Mouse (Mus musculus): ENCODE results near the gene Eif4g3. TPM values are rescaled to one million over a fixed set of nuclear protein-coding genes. Genes with fewer than 3 reads are reported as not detected.

The Eif4g3 gene
- polyA plus RNA-seq, 1 experiment from 2014 or later = 40.0 TPM

GRCm38 (mm10) chr4:138127781-138128180 lies 135.0 kb downstream of the Eif4g3 start:
- ATAC-seq (replicated peaks; ENCODE audit: low FRiP score) = no peak
- 88% methylated on average over 7 of the region's 7 CpGs for WGBS
- peaks cover 60% of the 10 kb centered on the region for H3K36me3 ChIP-seq
- no peak overlapping the region for H3K4me2 ChIP-seq
- H3K27ac ChIP-seq = no peak overlapping the region
- H3K9me3 ChIP-seq (replicated peaks) = no peaks in the 10 kb centered on the region
- H3K27me3 ChIP-seq = no peaks in the 10 kb centered on the region
- H3K9ac ChIP-seq = no peak overlapping the region
- H3K4me1 ChIP-seq = peaks cover 19% of the 10 kb centered on the region; the same call in 1 of the 2 replicates
- no peak overlapping the region for H3K4me3 ChIP-seq (replicated peaks)

GRCm38 (mm10) chr4:138130149-138130548 lies 137.3 kb downstream of the Eif4g3 start:
- H3K27me3 ChIP-seq = no peaks in the 10 kb centered on the region
- ATAC-seq (replicated peaks; ENCODE audit: low FRiP score) = no peak
- H3K4me1 ChIP-seq = peaks cover 19% of the 10 kb centered on the region; the same call in 1 of the 2 replicates
- H3K4me2 ChIP-seq = no peak overlapping the region
- no peak overlapping the region for H3K9ac ChIP-seq
- no peak overlapping the region for H3K4me3 ChIP-seq (replicated peaks)
- H3K9me3 ChIP-seq (replicated peaks) = no peaks in the 10 kb centered on the region
- peaks cover 67% of the 10 kb centered on the region for H3K36me3 ChIP-seq
- no peak overlapping the region for H3K27ac ChIP-seq
- WGBS = 66% methylated on average over 2 of the region's 2 CpGs

GRCm38 (mm10) chr4:138131226-138131625 lies 138.4 kb downstream of the Eif4g3 start:
- Histone ChIP-seq H3K4me2 (no peak overlapping the region), H3K4me1 (peaks cover 23% of the 10 kb centered on the region), H3K9ac (no peak overlapping the region), H3K36me3 (peaks cover 57% of the 10 kb centered on the region), H3K27me3 (no peaks in the 10 kb centered on the region), H3K27ac (no peak overlapping the region), H3K4me3 (replicated peaks) (no peak overlapping the region), H3K9me3 (replicated peaks) (no peaks in the 10 kb centered on the region)
- 22% methylated on average over 9 of the region's 9 CpGs for WGBS
- ATAC-seq (replicated peaks; ENCODE audit: low FRiP score) = peak; percentile 88

- WGBS = 75% methylated on average over 3 of the region's 3 CpGs
Measured at GRCm38 (mm10) chr4:138131716-138132115, 138.9 kb downstream of the Eif4g3 start.

GRCm38 (mm10) chr4:138133360-138133759 lies 140.5 kb downstream of the Eif4g3 start:
- no peaks in the 10 kb centered on the region for H3K27me3 ChIP-seq
- WGBS = 90% methylated on average over 9 of the region's 9 CpGs
- H3K4me1 ChIP-seq = peaks cover 28% of the 10 kb centered on the region
- H3K4me3 ChIP-seq (replicated peaks) = no peak overlapping the region
- no peak overlapping the region for H3K27ac ChIP-seq
- H3K4me2 ChIP-seq = no peak overlapping the region
- ATAC-seq (replicated peaks; ENCODE audit: low FRiP score) = no peak
- peaks cover 44% of the 10 kb centered on the region for H3K36me3 ChIP-seq
- no peak overlapping the region for H3K9ac ChIP-seq
- no peaks in the 10 kb centered on the region for H3K9me3 ChIP-seq (replicated peaks)

More at GRCm38 (mm10) chr4:138131716-138132115, 138.9 kb downstream of the Eif4g3 start:
- Histone ChIP-seq H3K4me2 (no peak overlapping the region), H3K4me1 (peaks cover 28% of the 10 kb centered on the region), H3K4me3 (replicated peaks) (no peak overlapping the region), H3K27me3 (no peaks in the 10 kb centered on the region), H3K9me3 (replicated peaks) (no peaks in the 10 kb centered on the region), H3K27ac (no peak overlapping the region), H3K9ac (no peak overlapping the region), H3K36me3 (peaks cover 52% of the 10 kb centered on the region)
- no peak for ATAC-seq (replicated peaks; ENCODE audit: low FRiP score)

GRCm38 (mm10) chr4:138137336-138137735 lies 144.5 kb downstream of the Eif4g3 start:
- Histone ChIP-seq H3K27me3 (no peaks in the 10 kb centered on the region), H3K36me3 (peaks cover 38% of the 10 kb centered on the region), H3K9ac (no peak overlapping the region), H3K27ac (no peak overlapping the region), H3K9me3 (replicated peaks) (no peaks in the 10 kb centered on the region), H3K4me2 (no peak overlapping the region), H3K4me3 (replicated peaks) (no peak overlapping the region), H3K4me1 (peaks cover 12% of the 10 kb centered on the region)
- WGBS = 64% methylated on average over 4 of the region's 4 CpGs
- ATAC-seq (replicated peaks; ENCODE audit: low FRiP score) = no peak

- H3K4me1 ChIP-seq = peaks cover 12% of the 10 kb centered on the region
- no peak overlapping the region for H3K4me2 ChIP-seq
- H3K9ac ChIP-seq = no peak overlapping the region
- H3K9me3 ChIP-seq (replicated peaks) = no peaks in the 10 kb centered on the region
- no peak overlapping the region for H3K4me3 ChIP-seq (replicated peaks)
- no peaks in the 10 kb centered on the region for H3K27me3 ChIP-seq
- H3K36me3 ChIP-seq = peaks cover 33% of the 10 kb centered on the region
- H3K27ac ChIP-seq = no peak overlapping the region
- ATAC-seq (replicated peaks; ENCODE audit: low FRiP score) = no peak
- WGBS = 83% methylated on average over 17 of the region's 17 CpGs
Measured at GRCm38 (mm10) chr4:138137804-138138203, 145.0 kb downstream of the Eif4g3 start.

GRCm38 (mm10) chr4:138138219-138138618 lies 145.4 kb downstream of the Eif4g3 start:
- Histone ChIP-seq H3K36me3 (peaks cover 29% of the 10 kb centered on the region), H3K27me3 (no peaks in the 10 kb centered on the region), H3K9me3 (replicated peaks) (no peaks in the 10 kb centered on the region), H3K4me3 (replicated peaks) (no peak overlapping the region), H3K4me2 (no peak overlapping the region), H3K9ac (no peak overlapping the region), H3K4me1 (peaks cover 12% of the 10 kb centered on the region), H3K27ac (no peak overlapping the region)
- 90% methylated on average over 7 of the region's 7 CpGs for WGBS
- no peak for ATAC-seq (replicated peaks; ENCODE audit: low FRiP score)

GRCm38 (mm10) chr4:138141358-138141757 lies 148.5 kb downstream of the Eif4g3 start:
- no peak for ATAC-seq (replicated peaks; ENCODE audit: low FRiP score)
- H3K4me2 ChIP-seq = no peak overlapping the region
- WGBS = 76% methylated on average over 7 of the region's 7 CpGs

GRCm38 (mm10) chr4:138147176-138147575 lies 154.4 kb downstream of the Eif4g3 start:
- Histone ChIP-seq H3K27ac (no peak overlapping the region), H3K4me1 (no peaks in the 10 kb centered on the region), H3K9me3 (replicated peaks) (no peaks in the 10 kb centered on the region), H3K4me3 (replicated peaks) (no peak overlapping the region), H3K36me3 (peaks cover 43% of the 10 kb centered on the region), H3K9ac (no peak overlapping the region), H3K27me3 (no peaks in the 10 kb centered on the region), H3K4me2 (no peak overlapping the region)
- 90% methylated on average over 8 of the region's 8 CpGs for WGBS
- no peak for ATAC-seq (replicated peaks; ENCODE audit: low FRiP score)

More at GRCm38 (mm10) chr4:138141358-138141757, 148.5 kb downstream of the Eif4g3 start:
- Histone ChIP-seq H3K27ac (peak overlapping the region; percentile 68), H3K4me1 (peaks cover 7% of the 10 kb centered on the region; the same call in 1 of the 2 replicates), H3K27me3 (no peaks in the 10 kb centered on the region), H3K36me3 (peaks cover 26% of the 10 kb centered on the region), H3K9me3 (replicated peaks) (no peaks in the 10 kb centered on the region), H3K4me3 (replicated peaks) (no peak overlapping the region), H3K9ac (no peak overlapping the region)

GRCm38 (mm10) chr4:138149977-138150376 lies 157.2 kb downstream of the Eif4g3 start:
- H3K9ac ChIP-seq = no peak overlapping the region
- H3K9me3 ChIP-seq (replicated peaks) = no peaks in the 10 kb centered on the region
- H3K4me2 ChIP-seq = no peak overlapping the region
- no peak overlapping the region for H3K27ac ChIP-seq
- ATAC-seq (replicated peaks; ENCODE audit: low FRiP score) = no peak
- H3K36me3 ChIP-seq = peaks cover 65% of the 10 kb centered on the region
- H3K27me3 ChIP-seq = no peaks in the 10 kb centered on the region
- no peaks in the 10 kb centered on the region for H3K4me1 ChIP-seq
- WGBS = 86% methylated on average over 4 of the region's 4 CpGs
- no peak overlapping the region for H3K4me3 ChIP-seq (replicated peaks)

GRCm38 (mm10) chr4:138151226-138151625 lies 158.4 kb downstream of the Eif4g3 start:
- no peak overlapping the region for H3K9ac ChIP-seq
- WGBS = 76% methylated on average over 9 of the region's 9 CpGs
- H3K4me1 ChIP-seq = no peaks in the 10 kb centered on the region
- H3K4me2 ChIP-seq = no peak overlapping the region
- H3K9me3 ChIP-seq (replicated peaks) = no peaks in the 10 kb centered on the region
- no peak overlapping the region for H3K27ac ChIP-seq
- ATAC-seq (replicated peaks; ENCODE audit: low FRiP score) = no peak
- no peaks in the 10 kb centered on the region for H3K27me3 ChIP-seq
- peaks cover 67% of the 10 kb centered on the region for H3K36me3 ChIP-seq
- H3K4me3 ChIP-seq (replicated peaks) = no peak overlapping the region

- H3K4me3 ChIP-seq (replicated peaks) = no peak overlapping the region
- no peak overlapping the region for H3K4me2 ChIP-seq
- 56% methylated on average over 3 of the region's 3 CpGs for WGBS
- H3K4me1 ChIP-seq = no peaks in the 10 kb centered on the region
- peaks cover 80% of the 10 kb centered on the region for H3K36me3 ChIP-seq
- H3K27ac ChIP-seq = no peak overlapping the region
- no peak overlapping the region for H3K9ac ChIP-seq
- H3K9me3 ChIP-seq (replicated peaks) = no peaks in the 10 kb centered on the region
- ATAC-seq (replicated peaks; ENCODE audit: low FRiP score) = no peak
- H3K27me3 ChIP-seq = no peaks in the 10 kb centered on the region
Measured at GRCm38 (mm10) chr4:138153980-138154379, 161.2 kb downstream of the Eif4g3 start.
